Comparison of ENCODE assay signal across 7 mouse cellular contexts in genomic region chr3:52268737-52269513, GRCm38 (mm10). TPM values are rescaled to one million over a fixed set of nuclear protein-coding genes. Genes with fewer than 3 reads are reported as not detected.
DNase-seq lines count a peak whose midpoint lies in the region; ATAC-seq and TF ChIP-seq lines count a peak whose summit lies in the region.

No protein-coding gene starts in this region.

- peaks cover 2% of the 10 kb centered on the region; the same call in 1 of the 2 replicates for H3K36me3 ChIP-seq in E14TG2a.4 (ENCODE audit: insufficient read depth, low read length)
- no peaks in the 10 kb centered on the region for H3K36me3 ChIP-seq in heart, postnatal 0 days (replicated peaks; ENCODE audit: control insufficient read depth, insufficient read depth, low read length)

- H3K9ac ChIP-seq in heart, postnatal 0 days (replicated peaks; ENCODE audit: low read depth, low read length) = peak overlapping the region; percentile 87

- DNase-seq in adrenal gland, postnatal 25 days = peak; percentile 57
- no peak for DNase-seq in heart, postnatal 0 days (ENCODE audit: low spot score)
- DNase-seq in kidney, postnatal 36 days = peak; percentile 76 to 89
- peak; percentile 45 for DNase-seq in mesoderm, embryonic 11.5 days (ENCODE audit: low read depth, low spot score)
- peak; percentile 57 to 59 for DNase-seq in spleen, postnatal 36 days (ENCODE audit: low spot score in 2 of 2)

- no peak; the same call in 1 of the 2 replicates for TF ChIP-seq EP300 in heart, postnatal 0 days (IDR thresholded peaks at IDR 0.05; ENCODE audit: low read depth)

- H3K27me3 ChIP-seq in E14TG2a.4 (ENCODE audit: insufficient read depth, low read length) = peaks cover 27% of the 10 kb centered on the region
- no peaks in the 10 kb centered on the region for H3K27me3 ChIP-seq in heart, postnatal 0 days (ENCODE audit: control insufficient read depth, insufficient read depth, low read length)

- H3K27ac ChIP-seq in embryonic fibroblast, embryonic 13.5 days (ENCODE audit: insufficient read depth, low read length) = peak overlapping the region; percentile 82
- peak overlapping the region; percentile 96 for H3K27ac ChIP-seq in heart, postnatal 0 days (ENCODE audit: low read depth)

- peak overlapping the region; percentile 92 for H3K4me3 ChIP-seq in E14TG2a.4 (replicated peaks; ENCODE audit: low read length)
- peak overlapping the region; percentile 79 for H3K4me3 ChIP-seq in embryonic fibroblast, embryonic 13.5 days (ENCODE audit: insufficient read depth, low read length)
- H3K4me3 ChIP-seq in heart, postnatal 0 days (ENCODE audit: low read depth, low read length) = peak overlapping the region; percentile 94

- TF ChIP-seq POLR2A in embryonic fibroblast, embryonic 13.5 days (IDR thresholded peaks at IDR 0.05; ENCODE audit: low read depth, low read length) = no peak

- no peaks in the 10 kb centered on the region for H3K9me3 ChIP-seq in E14TG2a.4 (ENCODE audit: low read length)
- no peaks in the 10 kb centered on the region for H3K9me3 ChIP-seq in heart, postnatal 0 days (replicated peaks; ENCODE audit: control insufficient read depth, low read length)

- peaks cover 41% of the 10 kb centered on the region for H3K4me1 ChIP-seq in E14TG2a.4 (replicated peaks; ENCODE audit: low read depth, low read length)
- H3K4me1 ChIP-seq in embryonic fibroblast, embryonic 13.5 days (ENCODE audit: control insufficient read depth, insufficient read depth, low read length) = no peaks in the 10 kb centered on the region
- peaks cover 6% of the 10 kb centered on the region for H3K4me1 ChIP-seq in heart, postnatal 0 days (ENCODE audit: control insufficient read depth, insufficient read depth)

- TF ChIP-seq CTCF in E14TG2a.4 (conservative IDR thresholded peaks at IDR 0.05; ENCODE audit: low read length) = no peak
- no peak for TF ChIP-seq CTCF in embryonic fibroblast, embryonic 13.5 days (IDR thresholded peaks at IDR 0.05; ENCODE audit: borderline replicate concordance, insufficient read depth, low read length)
- 0 out of 2 replicates have a peak, but pooled peaks have one; percentile 2 for TF ChIP-seq CTCF in heart, postnatal 0 days (IDR thresholded peaks at IDR 0.05; ENCODE audit: low read depth)

- peak; percentile 36 for ATAC-seq in heart, postnatal 0 days (ENCODE audit: insufficient read depth, low read depth)

- WGBS in heart, postnatal 0 days = under 1% methylated on average over 83 of the region's 89 CpGs

- peak overlapping the region; percentile 94 for H3K4me2 ChIP-seq in heart, postnatal 0 days (ENCODE audit: low read depth, low read length)

RNA-seq across cellular contexts. Expression of gene Foxo1, which starts 0.8 kb away (rescaled TPM):
- 24.0 and 26.1 TPM in 2 replicates for total RNA-seq in adrenal gland, postnatal 25 days (2021)
- polyA plus RNA-seq in embryonic fibroblast, embryonic 13.5 days (2011; ENCODE audit: insufficient read length, low read depth, missing spikeins) = 5.5 and 7.5 TPM in 2 replicates
- 4.7 and 8.9 TPM in 2 replicates for total RNA-seq in heart, postnatal 0 days (2014; rRNA removed; ENCODE audit: low replicate concordance)
- polyA plus RNA-seq in heart, postnatal 0 days (2015; fragmentation: Nextera tagmentation; extraction: Ambion mirVana) = 3.3 and 3.6 TPM in 2 replicates
